Mouse (Mus musculus) hindbrain, postnatal 0 days (tissue): Measurements from ENCODE around the gene Rbms1. TPM values are rescaled to one million over a fixed set of nuclear protein-coding genes. Genes with fewer than 3 reads are reported as not detected.

Experiments
- ATAC-seq: fragments of 200-750 bp; cut with Nextera tagmentation; 2 replicates; pipeline ENCODE4 v1.8.0; 2017; ENCODE audit warnings: mild to moderate bottlenecking, moderate TSS enrichment, moderate library complexity
- DNase-seq: peaks from one replicate; pipeline ENCODE4 v3.0.0-alpha.2; 2015; ENCODE audit warnings: low spot score
- H3K27ac ChIP-seq: fragments of 300-500 bp; sonication (generic); 2 replicates; pipeline ENCODE4 v1.5.1; 2014; ENCODE audit warnings: mild to moderate bottlenecking
- H3K27me3 ChIP-seq: fragments of 300-500 bp; sonication (generic); 2 replicates; pipeline ENCODE4 v1.6.1; 2014; ENCODE audit warnings: low read length, mixed read lengths; ENCODE audit not compliant: insufficient read depth
- H3K36me3 ChIP-seq: fragments of 300-500 bp; sonication (generic); 2 replicates; pipeline ENCODE4 v1.6.1; 2014; ENCODE audit warnings: low read length, mixed read lengths; ENCODE audit not compliant: insufficient read depth
- H3K4me1 ChIP-seq: fragments of 300-500 bp; sonication (generic); 2 replicates; pipeline ENCODE4 v1.6.1; 2014; ENCODE audit warnings: antibody characterized with exemption, low read length, mixed read lengths; ENCODE audit not compliant: insufficient read depth
- H3K4me2 ChIP-seq: fragments of 300-500 bp; sonication (generic); 2 replicates; pipeline ENCODE4 v1.6.1; 2014; ENCODE audit warnings: low read depth, mild to moderate bottlenecking, low read length, moderate library complexity, mixed read lengths
- H3K4me3 ChIP-seq: fragments of 300-500 bp; sonication (generic); 2 replicates; pipeline ENCODE4 v1.5.1; 2014; ENCODE audit warnings: low read length
- H3K9ac ChIP-seq: fragments of 300-500 bp; sonication (generic); replicated peaks from 2 replicates; pipeline ENCODE4 v1.6.1; 2014; ENCODE audit warnings: mild to moderate bottlenecking, low read length, moderate library complexity, mixed read lengths
- H3K9me3 ChIP-seq: fragments of 300-500 bp; sonication (generic); 2 replicates; pipeline ENCODE4 v1.6.1; 2016; ENCODE audit warnings: low read length, mixed read lengths
- CTCF ChIP-seq: IDR thresholded peaks from 2 replicates; pipeline ENCODE4 v1.5.1; 2016; ENCODE audit warnings: antibody characterized with exemption, control low read depth, low read depth
- WGBS: fragments of 180-500 bp; shearing (Covaris S2); extraction: QIAGEN DNeasy Blood & Tissue Kit; methylation state at CpG from one replicate; pipeline ENCODE4 v1.1.7; 2014; 5-methylcytosine and 5-hydroxymethylcytosine counted together
- polyA plus RNA-seq: library from polyadenylated mRNA; unstranded; fragments of >200 nt; fragmentation: Nextera tagmentation; extraction: Ambion mirVana; gene quantifications from 2 replicates; pipeline ENCODE4 v1.2.1, GENCODE M21; 2015
- total RNA-seq: library from RNA; depleted of rRNA; stranded (reverse); fragments of >200 nt; gene quantifications from 2 replicates; pipeline ENCODE4 v1.2.3, GENCODE M21; 2014

The Rbms1 gene
- total and polyA plus RNA-seq, 2 experiments from 2014 or later = 66.2 to 69.7 TPM

GRCm38 (mm10) chr2:60928948-60929347, 34.0 kb downstream of the Rbms1 start:
- DNase-seq = no peak
- no peak overlapping the region for H3K27ac ChIP-seq
- no peaks in the 10 kb centered on the region for H3K36me3 ChIP-seq
- no peaks in the 10 kb centered on the region for H3K27me3 ChIP-seq
- no peak for TF ChIP-seq CTCF
- no peaks in the 10 kb centered on the region for H3K4me1 ChIP-seq
- H3K4me3 ChIP-seq = no peak overlapping the region
- no peak overlapping the region for H3K4me2 ChIP-seq
- no peak for ATAC-seq
- WGBS = 97% methylated on average over 5 of the region's 5 CpGs
- no peak overlapping the region for H3K9ac ChIP-seq
- no peaks in the 10 kb centered on the region for H3K9me3 ChIP-seq

DNA sequence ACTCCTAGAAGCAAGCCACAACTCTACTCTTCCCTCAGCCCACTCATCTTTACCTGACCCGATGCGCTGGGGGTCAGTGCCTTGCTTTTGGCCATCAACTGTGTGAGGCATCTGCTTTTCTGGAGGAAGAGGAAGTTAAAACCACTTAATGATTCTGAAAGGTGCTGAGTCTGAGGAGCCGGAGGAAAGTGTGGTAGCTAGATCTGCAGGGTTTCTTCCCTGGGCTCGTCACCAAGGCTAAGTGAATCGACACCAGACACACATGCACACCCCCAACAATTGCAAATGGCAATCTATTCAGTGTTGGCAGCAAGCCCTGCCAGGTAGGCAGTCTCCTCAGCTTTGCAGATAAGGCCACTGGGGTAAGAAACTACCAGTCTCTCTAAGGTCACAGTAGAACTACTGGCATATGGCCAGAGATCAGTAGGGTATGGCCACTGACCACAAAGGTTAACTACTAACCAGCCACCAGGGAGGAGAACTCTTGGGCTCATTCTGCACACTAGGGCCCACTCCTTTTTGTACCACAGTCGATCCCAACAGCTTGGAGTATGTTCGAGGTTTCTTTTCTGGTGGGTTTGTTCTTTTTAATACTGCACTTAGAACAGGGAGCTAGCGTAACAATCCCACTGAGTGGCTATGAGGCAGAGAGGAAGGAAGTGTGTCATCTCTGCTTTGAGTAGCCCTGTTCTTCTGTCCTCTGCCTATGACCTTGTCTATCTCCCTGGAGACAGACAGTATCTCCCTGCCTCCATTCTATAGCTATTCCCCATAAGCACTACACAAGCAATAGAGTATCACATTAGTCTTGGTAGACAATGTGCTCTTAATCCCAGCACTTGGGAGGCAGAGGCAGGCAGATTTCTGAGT, 34.9 kb downstream of the Rbms1 start:
- DNase-seq (no peak), ATAC-seq (no peak)
- H3K4me3 ChIP-seq = no peak overlapping the region
- TF ChIP-seq CTCF = no peak
- no peak overlapping the region for H3K4me2 ChIP-seq
- no peak overlapping the region for H3K9ac ChIP-seq
- H3K9me3 ChIP-seq = no peaks in the 10 kb centered on the region
- WGBS = 90% methylated on average over 8 of the region's 8 CpGs
- no peaks in the 10 kb centered on the region for H3K27me3 ChIP-seq
- no peaks in the 10 kb centered on the region for H3K4me1 ChIP-seq
- no peaks in the 10 kb centered on the region for H3K36me3 ChIP-seq
- no peak overlapping the region for H3K27ac ChIP-seq

GRCm38 (mm10) chr2:60925063-60925462, 37.9 kb downstream of the Rbms1 start:
- Histone ChIP-seq H3K9me3 (no peaks in the 10 kb centered on the region), H3K4me3 (no peak overlapping the region), H3K9ac (no peak overlapping the region), H3K27me3 (no peaks in the 10 kb centered on the region), H3K36me3 (no peaks in the 10 kb centered on the region), H3K4me2 (no peak overlapping the region), H3K27ac (no peak overlapping the region), H3K4me1 (no peaks in the 10 kb centered on the region)
- WGBS = 75% methylated on average over 5 of the region's 5 CpGs
- TF ChIP-seq CTCF = no peak
- ATAC-seq (no peak), DNase-seq (no peak)

DNA sequence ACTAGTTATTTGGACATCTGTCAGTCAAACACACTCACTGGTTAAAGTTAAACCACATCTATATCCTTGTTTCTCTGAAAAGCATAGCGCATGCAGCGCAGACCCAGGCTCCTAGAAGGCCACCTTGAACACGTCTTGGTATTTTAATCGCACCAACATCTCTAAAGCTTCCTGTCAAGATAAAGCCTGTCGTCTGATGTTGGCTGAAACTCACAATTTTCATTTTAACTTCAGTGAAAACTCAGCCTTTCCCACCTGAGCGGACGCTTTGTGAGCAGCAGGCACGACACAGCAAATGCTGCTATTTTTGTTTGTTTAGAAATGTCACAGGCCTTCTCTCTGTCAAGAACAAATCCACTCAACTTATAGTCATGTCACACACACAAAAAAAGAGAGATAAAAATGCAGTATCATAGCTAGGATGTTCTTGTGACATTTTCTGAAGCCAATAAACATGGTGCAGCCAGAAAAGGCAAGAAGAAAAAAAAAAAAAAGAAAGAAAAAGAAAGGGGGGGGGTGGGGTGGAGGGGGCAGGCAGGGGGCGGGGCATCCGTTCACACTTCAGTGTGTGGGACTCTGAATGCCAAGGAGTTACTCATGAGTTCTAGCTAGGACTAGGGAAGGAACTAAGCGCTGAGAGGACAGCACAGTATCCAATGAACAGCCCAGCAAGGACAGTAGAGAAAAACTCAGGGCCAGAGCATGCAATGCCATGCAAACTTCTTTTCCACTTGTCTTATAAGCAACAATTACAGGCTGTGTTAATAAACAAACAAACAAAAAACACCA, 39.0 kb downstream of the Rbms1 start:
- WGBS = 76% methylated on average over 11 of the region's 11 CpGs
- Histone ChIP-seq H3K9me3 (no peaks in the 10 kb centered on the region), H3K27ac (no peak overlapping the region)

GRCm38 (mm10) chr2:60923111-60923510, 39.9 kb downstream of the Rbms1 start:
- Histone ChIP-seq H3K4me2 (no peak overlapping the region), H3K36me3 (no peaks in the 10 kb centered on the region), H3K27me3 (no peaks in the 10 kb centered on the region), H3K27ac (no peak overlapping the region), H3K4me3 (no peak overlapping the region), H3K9ac (no peak overlapping the region), H3K9me3 (no peaks in the 10 kb centered on the region), H3K4me1 (no peaks in the 10 kb centered on the region)
- no peak for TF ChIP-seq CTCF
- ATAC-seq (no peak), DNase-seq (no peak)
- 74% methylated on average over 6 of the region's 6 CpGs for WGBS

More for the DNA sequence above, 39.0 kb downstream of the Rbms1 start:
- Histone ChIP-seq H3K4me3 (no peak overlapping the region), H3K36me3 (no peaks in the 10 kb centered on the region), H3K9ac (no peak overlapping the region), H3K27me3 (no peaks in the 10 kb centered on the region), H3K4me1 (no peaks in the 10 kb centered on the region), H3K4me2 (no peak overlapping the region)
- no peak for ATAC-seq
- TF ChIP-seq CTCF = no peak
- no peak for DNase-seq

- Histone ChIP-seq H3K27me3 (no peaks in the 10 kb centered on the region), H3K4me2 (no peak overlapping the region), H3K36me3 (no peaks in the 10 kb centered on the region), H3K9me3 (no peaks in the 10 kb centered on the region), H3K4me1 (peaks cover 3% of the 10 kb centered on the region; the same call in 1 of the 2 replicates), H3K9ac (no peak overlapping the region), H3K4me3 (no peak overlapping the region), H3K27ac (no peak overlapping the region)
- 33% methylated on average over 5 of the region's 5 CpGs for WGBS
- no peak for DNase-seq
- no peak for TF ChIP-seq CTCF
- no peak for ATAC-seq
Measured at GRCm38 (mm10) chr2:60922351-60922750, 40.6 kb downstream of the Rbms1 start.

- Histone ChIP-seq H3K4me2 (no peak overlapping the region), H3K4me1 (peaks cover 3% of the 10 kb centered on the region; the same call in 1 of the 2 replicates), H3K27ac (no peak overlapping the region), H3K9ac (no peak overlapping the region), H3K9me3 (no peaks in the 10 kb centered on the region), H3K4me3 (no peak overlapping the region), H3K27me3 (no peaks in the 10 kb centered on the region), H3K36me3 (no peaks in the 10 kb centered on the region)
- DNase-seq = no peak
- ATAC-seq = no peak
- 77% methylated on average over 3 of the region's 3 CpGs for WGBS
- TF ChIP-seq CTCF = no peak
Measured at GRCm38 (mm10) chr2:60920076-60920475, 42.9 kb downstream of the Rbms1 start.
